Mouse (Mus musculus) MEL (cell line): Measurements from ENCODE around the gene Bcl6. TPM values are rescaled to one million over a fixed set of nuclear protein-coding genes. Genes with fewer than 3 reads are reported as not detected.

ENCODE experiments used
- DNase-seq: peaks from one replicate; pipeline ENCODE4 v3.0.0; 2011; ENCODE audit warnings: low read depth, low spot score
- H3K27ac ChIP-seq: 2 replicates; pipeline ENCODE4 v1.5.1; 2012; ENCODE audit warnings: low read depth, mild to moderate bottlenecking, control low read depth, low read length, moderate library complexity; ENCODE audit not compliant: control insufficient read depth
- H3K27me3 ChIP-seq, 2 experiments: fragments of 150-350 bp in 1 of 2; sonication (generic) in 1 of 2; 2 replicates each; pipeline ENCODE4 v1.6.1; 2012; ENCODE audit warnings: low read length in 2 of 2, mild to moderate bottlenecking in 2 of 2, improper control_type of control experiment in 1 of 2, moderate library complexity in 1 of 2; ENCODE audit not compliant: insufficient read depth in 2 of 2, control insufficient read depth in 1 of 2
- H3K36me3 ChIP-seq, 2 experiments: 2 replicates each; pipeline ENCODE4 v1.6.1; 2012 to 2014; ENCODE audit warnings: low read length in 2 of 2, improper control_type of control experiment in 1 of 2, inconsistent platforms in 1 of 2, mild to moderate bottlenecking in 1 of 2; ENCODE audit not compliant: insufficient read depth in 2 of 2, control insufficient read depth in 1 of 2
- H3K4me1 ChIP-seq, 2 experiments: fragments of 150-350 bp in 1 of 2; sonication (generic) in 1 of 2; 2 replicates each; pipeline ENCODE4 v1.6.1; 2012; ENCODE audit warnings: low read length in 2 of 2, improper control_type of control experiment in 1 of 2, mild to moderate bottlenecking in 1 of 2; ENCODE audit not compliant: insufficient read depth in 2 of 2, control insufficient read depth in 1 of 2
- H3K4me3 ChIP-seq, 2 experiments: fragments of 150-350 bp in 1 of 2; sonication (generic) in 1 of 2; 2 replicates each; pipeline ENCODE4 v1.5.1; 2012; ENCODE audit warnings: low read depth in 2 of 2, low read length in 2 of 2, mild to moderate bottlenecking in 2 of 2, moderate library complexity in 2 of 2, control low read depth in 1 of 2, improper control_type of control experiment in 1 of 2; ENCODE audit not compliant: control insufficient read depth in 1 of 2, insufficient read depth in 1 of 2
- H3K79me2 ChIP-seq: 2 replicates; pipeline ENCODE4 v1.6.1; 2012; ENCODE audit warnings: mild to moderate bottlenecking, low read length, moderate library complexity; ENCODE audit not compliant: control insufficient read depth, poor library complexity, insufficient read depth
- H3K9ac ChIP-seq: 2 replicates; pipeline ENCODE4 v1.6.1; 2012; ENCODE audit warnings: low read depth, mild to moderate bottlenecking, control low read depth, low read length, moderate library complexity; ENCODE audit not compliant: control insufficient read depth, poor library complexity, severe bottlenecking
- H3K9me3 ChIP-seq: fragments of 150-350 bp; sonication (generic); replicated peaks from 2 replicates; pipeline ENCODE4 v1.6.1; 2012; ENCODE audit warnings: mild to moderate bottlenecking, low read length, improper control_type of control experiment, moderate library complexity; ENCODE audit not compliant: insufficient read depth
- CHD1 ChIP-seq: IDR thresholded peaks from 2 replicates; pipeline ENCODE4 v1.6.1; 2012; ENCODE audit warnings: low read depth, mild to moderate bottlenecking, inconsistent platforms, low read length, improper control_type of control experiment
- CHD2 ChIP-seq: IDR thresholded peaks from 2 replicates; pipeline ENCODE4 v1.6.1; 2011; ENCODE audit warnings: low read length, improper control_type of control experiment
- E2F4 ChIP-seq: IDR thresholded peaks from 2 replicates; pipeline ENCODE4 v1.6.1; 2011; ENCODE audit warnings: low read depth, low read length, improper control_type of control experiment, borderline replicate concordance
- ELF1 ChIP-seq: IDR thresholded peaks from 2 replicates; pipeline ENCODE4 v1.6.1; 2014; ENCODE audit warnings: low read depth, mild to moderate bottlenecking, inconsistent platforms, low read length, improper control_type of control experiment, moderate library complexity
- EP300 ChIP-seq, 2 experiments: IDR thresholded peaks; 2 replicates each; pipeline ENCODE4 v1.6.1; 2011; ENCODE audit warnings: improper control_type of control experiment in 2 of 2, low read length in 2 of 2, low read depth in 1 of 2, mild to moderate bottlenecking in 1 of 2
- ETS1 ChIP-seq: IDR thresholded peaks from 2 replicates; pipeline ENCODE4 v1.6.1; 2012; ENCODE audit warnings: low read depth, mild to moderate bottlenecking, inconsistent platforms, low read length, improper control_type of control experiment, moderate library complexity
- GABPA ChIP-seq: IDR thresholded peaks from 2 replicates; pipeline ENCODE4 v1.6.1; 2012; ENCODE audit warnings: low read depth, mild to moderate bottlenecking, inconsistent platforms, low read length, improper control_type of control experiment, moderate library complexity
- MAFK ChIP-seq: IDR thresholded peaks from 2 replicates; pipeline ENCODE4 v1.6.1; 2011; ENCODE audit warnings: low read depth, mild to moderate bottlenecking, low read length, improper control_type of control experiment, borderline replicate concordance
- MAZ ChIP-seq: IDR thresholded peaks from 2 replicates; pipeline ENCODE4 v1.6.1; 2012; ENCODE audit warnings: low read depth, mild to moderate bottlenecking, inconsistent platforms, low read length, improper control_type of control experiment
- MEF2A ChIP-seq: IDR thresholded peaks from 2 replicates; pipeline ENCODE4 v1.6.1; 2014; ENCODE audit warnings: low read depth, mild to moderate bottlenecking, inconsistent platforms, low read length, improper control_type of control experiment; ENCODE audit not compliant: poor library complexity, insufficient replicate concordance, severe bottlenecking; ENCODE audit errors: extremely low read depth
- MYB ChIP-seq: IDR thresholded peaks from 2 replicates; pipeline ENCODE4 v1.6.1; 2011; ENCODE audit warnings: mild to moderate bottlenecking, low read depth, low read length, improper control_type of control experiment
- MYC ChIP-seq: IDR thresholded peaks from 2 replicates; pipeline ENCODE4 v1.6.1; 2011; ENCODE audit warnings: low read depth, mild to moderate bottlenecking, low read length, improper control_type of control experiment, moderate library complexity
- POLR2AphosphoS2 ChIP-seq: IDR thresholded peaks from 2 replicates; pipeline ENCODE4 v1.6.1; 2011; ENCODE audit warnings: low read length, improper control_type of control experiment
- RCOR1 ChIP-seq: IDR thresholded peaks from 2 replicates; pipeline ENCODE4 v1.6.1; 2012; ENCODE audit warnings: low read depth, mild to moderate bottlenecking, inconsistent platforms, low read length, improper control_type of control experiment
- SIN3A ChIP-seq: IDR thresholded peaks from 2 replicates; pipeline ENCODE4 v1.6.1; 2012; ENCODE audit warnings: low read length, improper control_type of control experiment, inconsistent platforms
- TAL1 ChIP-seq: IDR thresholded peaks from 2 replicates; pipeline ENCODE4 v1.6.1; 2012; ENCODE audit warnings: mild to moderate bottlenecking, inconsistent platforms, low read length, moderate library complexity, mixed read lengths
- TBP ChIP-seq: IDR thresholded peaks from 2 replicates; pipeline ENCODE4 v1.8.0; 2011; ENCODE audit warnings: low read depth, low read length, improper control_type of control experiment
- UBTF ChIP-seq: IDR thresholded peaks from 2 replicates; pipeline ENCODE4 v1.6.1; 2012; ENCODE audit warnings: low read depth, mild to moderate bottlenecking, inconsistent platforms, low read length, improper control_type of control experiment, moderate library complexity, borderline replicate concordance; ENCODE audit not compliant: insufficient read depth
- ZC3H11A ChIP-seq: IDR thresholded peaks from 2 replicates; pipeline ENCODE4 v1.6.1; 2012; ENCODE audit warnings: low read depth, mild to moderate bottlenecking, inconsistent platforms, low read length, improper control_type of control experiment
- ZKSCAN1 ChIP-seq: IDR thresholded peaks from 2 replicates; pipeline ENCODE4 v1.6.1; 2012; ENCODE audit warnings: low read depth, mild to moderate bottlenecking, inconsistent platforms, low read length, improper control_type of control experiment, moderate library complexity
- ZNF384 ChIP-seq: IDR thresholded peaks from 2 replicates; pipeline ENCODE4 v1.6.1; 2012; ENCODE audit warnings: low read depth, mild to moderate bottlenecking, inconsistent platforms, low read length, improper control_type of control experiment
- polyA plus RNA-seq, 2 experiments: library from polyadenylated mRNA; stranded (reverse) in 1 of 2; unstranded in 1 of 2; fragments of >175 nt in 1 of 2; fragments of >200 nt in 1 of 2; gene quantifications; 2 replicates each; pipeline versions ENCODE4 v1.2.1 to v1.2.4; 2012; ENCODE audit warnings: low replicate concordance in 2 of 2, low read depth in 1 of 2; ENCODE audit not compliant: insufficient read length in 2 of 2, insufficient read depth in 1 of 2, missing spikeins in 1 of 2
- total RNA-seq: library from RNA; depleted of rRNA; stranded (reverse); fragments of 300-350 nt; gene quantifications from 2 replicates; pipeline ENCODE4 v1.2.3, GENCODE M21; 2012

Gene Bcl6
- total and polyA plus RNA-seq, 3 experiments: not detected

- TF ChIP-seq CHD1: no peak
- no peak for TF ChIP-seq ELF1
- TF ChIP-seq ZNF384: no peak
- no peak for TF ChIP-seq POLR2AphosphoS2
- no peak for TF ChIP-seq ZC3H11A
- TF ChIP-seq MEF2A: no peak
- no peak for TF ChIP-seq ZKSCAN1
- TF ChIP-seq TBP: no peak
- no peak for TF ChIP-seq TAL1
- no peak for TF ChIP-seq GABPA
- TF ChIP-seq EP300 (IDR thresholded peaks at IDR 0.05; ENCODE audit: low read depth in 1 of 2, low read length in 2 of 2): no peak
- no peak for TF ChIP-seq ETS1
- no peak for TF ChIP-seq MAFK
- no peak for TF ChIP-seq SIN3A
- TF ChIP-seq MYC: no peak
- TF ChIP-seq RCOR1: no peak
Observed at GRCm38 (mm10) chr16:23976196-23976595, 12.5 kb downstream of the Bcl6 start.

GRCm38 (mm10) chr16:23973635-23974367 is 14.9 kb downstream of the Bcl6 start:
- H3K9ac ChIP-seq: no peak overlapping the region
- no peaks in the 10 kb centered on the region for H3K4me1 ChIP-seq
- TF ChIP-seq E2F4 (no peak), MAZ (no peak), CHD2 (no peak), UBTF (no peak), MYB (no peak)
- H3K27me3 ChIP-seq: no peaks in the 10 kb centered on the region
- no peaks in the 10 kb centered on the region for H3K79me2 ChIP-seq
- H3K4me3 ChIP-seq: no peak overlapping the region
- H3K27ac ChIP-seq: no peak overlapping the region
- no peaks in the 10 kb centered on the region for H3K9me3 ChIP-seq
- no peak for DNase-seq
- H3K36me3 ChIP-seq: no peaks in the 10 kb centered on the region

More at GRCm38 (mm10) chr16:23976196-23976595, 12.5 kb downstream of the Bcl6 start:
- no peaks in the 10 kb centered on the region for H3K9me3 ChIP-seq
- H3K27me3 ChIP-seq: no peaks in the 10 kb centered on the region
- no peaks in the 10 kb centered on the region for H3K4me1 ChIP-seq
- no peak overlapping the region for H3K9ac ChIP-seq
- no peaks in the 10 kb centered on the region for H3K79me2 ChIP-seq
- H3K36me3 ChIP-seq: no peaks in the 10 kb centered on the region
- H3K4me3 ChIP-seq: no peak overlapping the region
- DNase-seq: no peak
- no peak overlapping the region for H3K27ac ChIP-seq
